Mouse (Mus musculus): Measurements from ENCODE around the gene Stard13. TPM values are rescaled to one million over a fixed set of nuclear protein-coding genes. Genes with fewer than 3 reads are reported as not detected.

Stard13 gene
- total RNA-seq, 2 experiments from 2014 or later: 12.3 to 14.9 TPM

- no peak for DNase-seq
- intact Hi-C loops (cut with DNase I): no loop called here
Observed at GRCm38 (mm10) chr5:151071430-151071829, 162.2 kb downstream of the Stard13 start.

- intact Hi-C loops (cut with DNase I): no loop called here
Observed at GRCm38 (mm10) chr5:151070896-151071295, 162.7 kb downstream of the Stard13 start.

GRCm38 (mm10) chr5:151069569-151069968 lies 164.1 kb downstream of the Stard13 start:
- intact Hi-C loops (cut with DNase I): no loop called here
- DNase-seq: no peak

More at GRCm38 (mm10) chr5:151070896-151071295, 162.7 kb downstream of the Stard13 start:
- no peak for DNase-seq

GRCm38 (mm10) chr5:151066016-151066415 lies 167.6 kb downstream of the Stard13 start:
- intact Hi-C loops (cut with DNase I): no loop called here
- DNase-seq: no peak

- no peak for DNase-seq
- intact Hi-C loops (cut with DNase I): no loop called here
Observed at GRCm38 (mm10) chr5:151065228-151065627, 168.4 kb downstream of the Stard13 start.

- intact Hi-C loops (cut with DNase I): no loop called here
- no peak for DNase-seq
Observed at GRCm38 (mm10) chr5:151061942-151062341, 171.7 kb downstream of the Stard13 start.

- DNase-seq: peak; percentile 34
- intact Hi-C loops (cut with DNase I): no loop called here
Observed at GRCm38 (mm10) chr5:151060476-151060875, 173.2 kb downstream of the Stard13 start.

GRCm38 (mm10) chr5:151059772-151060171 lies 173.9 kb downstream of the Stard13 start:
- intact Hi-C loops (cut with DNase I): no loop called here
- DNase-seq: no peak

GRCm38 (mm10) chr5:151059352-151059751 lies 174.3 kb downstream of the Stard13 start:
- intact Hi-C loops (cut with DNase I): no loop called here
- no peak for DNase-seq

GRCm38 (mm10) chr5:151057716-151058115 lies 175.9 kb downstream of the Stard13 start:
- intact Hi-C loops (cut with DNase I): no loop called here

GRCm38 (mm10) chr5:151056920-151057294 lies 176.7 kb downstream of the Stard13 start:
- intact Hi-C loops (cut with DNase I): no loop called here
- no peak for DNase-seq

More at GRCm38 (mm10) chr5:151057716-151058115, 175.9 kb downstream of the Stard13 start:
- DNase-seq: no peak

- intact Hi-C loops (cut with DNase I): no loop called here
- DNase-seq: no peak
Observed at GRCm38 (mm10) chr5:151056255-151056919, 177.2 kb downstream of the Stard13 start.

- intact Hi-C loops (cut with DNase I): no loop called here
- DNase-seq: no peak
Observed at GRCm38 (mm10) chr5:151055426-151056090, 178.1 kb downstream of the Stard13 start.

- intact Hi-C loops (cut with DNase I): no loop called here
- DNase-seq: no peak
Observed at GRCm38 (mm10) chr5:151054743-151055114, 178.9 kb downstream of the Stard13 start.

GRCm38 (mm10) chr5:151054100-151054742 lies 179.4 kb downstream of the Stard13 start:
- intact Hi-C loops (cut with DNase I): no loop called here
- DNase-seq: no peak

- intact Hi-C loops (cut with DNase I): no loop called here
- DNase-seq: no peak
Observed at GRCm38 (mm10) chr5:151053190-151053589, 180.4 kb downstream of the Stard13 start.

- DNase-seq: no peak
- intact Hi-C loops (cut with DNase I): no loop called here
Observed at GRCm38 (mm10) chr5:151052331-151052730, 181.3 kb downstream of the Stard13 start.

GRCm38 (mm10) chr5:151047488-151047887 lies 186.1 kb downstream of the Stard13 start:
- intact Hi-C loops (cut with DNase I): no loop called here
- no peak for DNase-seq

GRCm38 (mm10) chr5:151046917-151047316 lies 186.7 kb downstream of the Stard13 start:
- peak; percentile 79 for DNase-seq
- intact Hi-C loops (cut with DNase I): no loop called here

GRCm38 (mm10) chr5:151046131-151046530 lies 187.5 kb downstream of the Stard13 start:
- DNase-seq: no peak

GRCm38 (mm10) chr5:151042911-151043310 lies 190.7 kb downstream of the Stard13 start:
- intact Hi-C loops (cut with DNase I): no loop called here
- no peak for DNase-seq

More at GRCm38 (mm10) chr5:151046131-151046530, 187.5 kb downstream of the Stard13 start:
- intact Hi-C loops (cut with DNase I): no loop called here

GRCm38 (mm10) chr5:151037871-151038270 lies 195.8 kb downstream of the Stard13 start:
- intact Hi-C loops (cut with DNase I): no loop called here
- DNase-seq: peak; percentile 72
